Mouse (Mus musculus): ENCODE results near the gene Cyb5r3.

GRCm38 (mm10) chr15:83118360-83118759 is 54.0 kb downstream of the Cyb5r3 start:
- TF ChIP-seq POLR2A (IDR thresholded peaks at IDR 0.05; ENCODE audit: borderline replicate concordance, extremely low read depth, insufficient read depth, insufficient read length, poor library complexity, severe bottlenecking) = no peak
- TF ChIP-seq CTCF (IDR thresholded peaks at IDR 0.05; ENCODE audit: borderline replicate concordance, extremely low read depth, insufficient read depth, insufficient read length) = peak; percentile 63; the same call in 1 of the 2 replicates

All from brain, embryonic 14.5 days (tissue).